In the genomic region with DNA sequence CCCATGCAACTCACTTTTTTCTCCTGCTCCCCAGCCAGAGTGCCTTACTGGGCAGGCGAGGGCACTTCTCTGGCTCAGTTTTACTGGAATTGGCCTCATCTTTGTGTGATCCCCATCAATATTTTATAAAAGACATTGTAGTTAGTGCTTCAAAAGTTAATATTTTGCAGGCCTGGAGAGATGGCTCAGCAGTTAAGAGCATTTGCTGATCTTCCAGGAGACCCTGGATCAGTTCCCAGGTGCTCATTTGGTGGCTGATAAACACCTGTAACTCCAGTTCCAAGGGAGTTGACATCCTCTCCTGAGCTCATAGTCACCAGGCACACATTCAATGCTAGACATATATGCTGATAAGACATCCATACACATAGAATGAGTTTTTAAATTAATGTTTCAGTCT, we compare ENCODE assay signal across 24 mouse cellular contexts.
DNase-seq lines count a peak whose midpoint lies in the region; ATAC-seq and TF ChIP-seq lines count a peak whose summit lies in the region.
"Had no signal": no experiment of that assay in that cellular context is flagged by ENCODE, and none has a peak within 500 bp of the region (broad histone marks: within the 10 kb centered on the region; RNA-seq: fewer than 3 reads in every experiment).

No protein-coding gene starts in this region.

- TF ChIP-seq POLR2A in heart, adult 2 months (IDR thresholded peaks at IDR 0.05; ENCODE audit: insufficient read depth, low read depth, low read length), result no peak

- peak; percentile 13 for DNase-seq in heart, adult 11 months
- DNase-seq in heart, adult 2 months, result no peak
- peak; percentile 9 to 24 for DNase-seq in kidney, adult 8-10 months
- no peak for DNase-seq in kidney, adult 18-20 months
- no peak for DNase-seq in layer of hippocampus, adult 2 months (ENCODE audit: low spot score in 2 of 2)
- DNase-seq in layer of hippocampus, adult 11-12 months (ENCODE audit: low spot score), result no peak
- DNase-seq in neural tube, embryonic 10.5 days (ENCODE audit: extremely low spot score, low spot score), result peak; percentile 2
- DNase-seq: adrenal gland, adult 8-10 months; adrenal gland, postnatal 25 days; cerebellum, adult 11-12 months; cerebellum, adult 8-10 months; cerebellum, postnatal 10 days; cerebellum, postnatal 36 days; embryo, embryonic 11 days; gastrocnemius, postnatal 25 days had no signal

- H3K9me3 ChIP-seq in neural tube, embryonic 15.5 days (replicated peaks), result no peaks in the 10 kb centered on the region
- H3K9me3 ChIP-seq: embryonic facial prominence, embryonic 10.5 days; embryonic facial prominence, embryonic 13.5 days; forebrain, embryonic 12.5 days; forebrain, embryonic 15.5 days; hindbrain, embryonic 12.5 days had no signal

- TF ChIP-seq CTCF in heart, adult 2 months (IDR thresholded peaks at IDR 0.05), result no peak
- no peak for TF ChIP-seq CTCF in layer of hippocampus, adult 2 months (conservative IDR thresholded peaks at IDR 0.05)

- H3K27me3 ChIP-seq in heart, adult 2 months (ENCODE audit: control insufficient read depth, insufficient read depth, low read length), result no peaks in the 10 kb centered on the region
- H3K27me3 ChIP-seq in neural tube, embryonic 15.5 days (replicated peaks), result no peaks in the 10 kb centered on the region
- H3K27me3 ChIP-seq: embryonic facial prominence, embryonic 13.5 days; forebrain, embryonic 12.5 days; forebrain, embryonic 15.5 days; hindbrain, embryonic 12.5 days had no signal

- no peak overlapping the region for H3K9ac ChIP-seq in heart, adult 2 months (ENCODE audit: low read depth, low read length)
- no peak overlapping the region for H3K9ac ChIP-seq in neural tube, embryonic 15.5 days (replicated peaks)
- H3K9ac ChIP-seq: embryonic facial prominence, embryonic 13.5 days; forebrain, embryonic 12.5 days; forebrain, embryonic 15.5 days; hindbrain, embryonic 12.5 days had no signal

- ATAC-seq in neural tube, embryonic 15.5 days (ENCODE audit: low FRiP score), result no peak
- ATAC-seq: activated CD4-positive, CD25-positive, alpha-beta regulatory T cell, adult 4 months; forebrain, embryonic 15.5 days had no signal

- no peak overlapping the region for H3K27ac ChIP-seq in heart, adult 2 months
- peak overlapping the region; percentile 25; the same call in 1 of the 2 replicates for H3K27ac ChIP-seq in layer of hippocampus, adult 2 months
- no peak overlapping the region for H3K27ac ChIP-seq in neural tube, embryonic 15.5 days (replicated peaks)
- H3K27ac ChIP-seq: embryonic facial prominence, embryonic 10.5 days; embryonic facial prominence, embryonic 13.5 days; forebrain, embryonic 12.5 days; forebrain, embryonic 15.5 days; hindbrain, embryonic 12.5 days had no signal

- no peaks in the 10 kb centered on the region for H3K36me3 ChIP-seq in heart, adult 2 months (ENCODE audit: control insufficient read depth, insufficient read depth, low read length)
- no peaks in the 10 kb centered on the region for H3K36me3 ChIP-seq in neural tube, embryonic 15.5 days
- H3K36me3 ChIP-seq: embryonic facial prominence, embryonic 10.5 days; embryonic facial prominence, embryonic 13.5 days; forebrain, embryonic 12.5 days; forebrain, embryonic 15.5 days; hindbrain, embryonic 12.5 days had no signal

- H3K4me1 ChIP-seq in heart, adult 2 months (ENCODE audit: control insufficient read depth, insufficient read depth, low read length), result no peaks in the 10 kb centered on the region; the same call in 1 of the 2 replicates
- 0 out of 2 replicates have a peak, but pooled peaks cover 3% of the 10 kb centered on the region for H3K4me1 ChIP-seq in neural tube, embryonic 15.5 days
- H3K4me1 ChIP-seq: embryonic facial prominence, embryonic 10.5 days; forebrain, embryonic 12.5 days; hindbrain, embryonic 12.5 days had no signal

- no peaks in the 10 kb centered on the region for H3K79me2 ChIP-seq in heart, adult 2 months (replicated peaks; ENCODE audit: control insufficient read depth, insufficient read depth, low read length)

- intact Hi-C loops in heart, adult 2 months (cut with DNase I), result no loop called here

- H3K4me2 ChIP-seq in neural tube, embryonic 15.5 days, result no peak overlapping the region
- H3K4me2 ChIP-seq: embryonic facial prominence, embryonic 13.5 days; forebrain, embryonic 12.5 days; forebrain, embryonic 15.5 days; heart, embryonic 11.5 days; hindbrain, embryonic 12.5 days had no signal

- no peak for TF ChIP-seq EP300 in heart, adult 2 months (IDR thresholded peaks at IDR 0.05; ENCODE audit: insufficient read depth, low read depth, low read length)

- 92% methylated on average over 1 of the region's 1 CpGs for WGBS in heart, adult 2 months
- 94% methylated on average over 1 of the region's 1 CpGs for WGBS in neural tube, embryonic 15.5 days

- H3K4me3 ChIP-seq in heart, adult 2 months, result no peak overlapping the region
- H3K4me3 ChIP-seq in layer of hippocampus, adult 2 months, result no peak overlapping the region
- H3K4me3 ChIP-seq in neural tube, embryonic 15.5 days (replicated peaks), result no peak overlapping the region
- H3K4me3 ChIP-seq: embryonic facial prominence, embryonic 10.5 days; embryonic facial prominence, embryonic 13.5 days; erythroblast, embryonic 14.5 days; forebrain, embryonic 12.5 days; forebrain, embryonic 15.5 days; hindbrain, embryonic 12.5 days had no signal

Comparison
In these comparisons a context has a peak if more than half of its experiments do, and no peak if none do; other contexts are left out.
1. DNase-seq: peak in heart, adult 11 months (single experiment), kidney, adult 8-10 months (2 of 2) and neural tube, embryonic 10.5 days (single experiment); none in heart, adult 2 months (0 of 2), kidney, adult 18-20 months (single experiment), layer of hippocampus, adult 2 months (0 of 2) and layer of hippocampus, adult 11-12 months (single experiment).